Mouse (Mus musculus) forebrain, embryonic 10.5 days (tissue): ENCODE data around the gene Fzd2. TPM values are rescaled to one million over a fixed set of nuclear protein-coding genes. Genes with fewer than 3 reads are reported as not detected.

Source experiments
- DNase-seq: peaks from one replicate; pipeline ENCODE4 v3.0.0-alpha.2; 2017; ENCODE audit warnings: low spot score; ENCODE audit errors: extremely low spot score
- H3K27ac ChIP-seq: fragments of 300-500 bp; sonication (generic); 2 replicates; pipeline ENCODE4 v1.5.1; 2016; ENCODE audit warnings: mild to moderate bottlenecking
- H3K27me3 ChIP-seq: fragments of 300-500 bp; sonication (generic); 2 replicates; pipeline ENCODE4 v1.6.1; 2016; ENCODE audit warnings: mild to moderate bottlenecking; ENCODE audit not compliant: poor library complexity, severe bottlenecking
- H3K36me3 ChIP-seq: fragments of 300-500 bp; sonication (generic); replicated peaks from 2 replicates; pipeline ENCODE4 v1.6.1; 2016; ENCODE audit warnings: mild to moderate bottlenecking, moderate library complexity
- H3K4me1 ChIP-seq: fragments of 300-500 bp; sonication (generic); 2 replicates; pipeline ENCODE4 v1.6.1; 2016
- H3K4me3 ChIP-seq: fragments of 300-500 bp; sonication (generic); 2 replicates; pipeline ENCODE4 v1.5.1; 2016; ENCODE audit warnings: mild to moderate bottlenecking, moderate library complexity
- H3K9me3 ChIP-seq: fragments of 300-500 bp; sonication (generic); 2 replicates; pipeline ENCODE4 v1.6.1; 2016; ENCODE audit warnings: mild to moderate bottlenecking, moderate library complexity
- WGBS: fragments of 180-500 bp; shearing (Covaris S2); methylation state at CpG from one replicate; pipeline ENCODE4 v1.1.7; 2016; 5-methylcytosine and 5-hydroxymethylcytosine counted together
- polyA plus RNA-seq: library from polyadenylated mRNA; unstranded; fragments of >200 nt; fragmentation: Nextera tagmentation; extraction: Ambion mirVana; gene quantifications from 2 replicates; pipeline ENCODE4 v1.2.1, GENCODE M21; 2016

Gene Fzd2
- polyA plus RNA-seq, 1 experiment from 2014 or later: 39.2 TPM

DNA sequence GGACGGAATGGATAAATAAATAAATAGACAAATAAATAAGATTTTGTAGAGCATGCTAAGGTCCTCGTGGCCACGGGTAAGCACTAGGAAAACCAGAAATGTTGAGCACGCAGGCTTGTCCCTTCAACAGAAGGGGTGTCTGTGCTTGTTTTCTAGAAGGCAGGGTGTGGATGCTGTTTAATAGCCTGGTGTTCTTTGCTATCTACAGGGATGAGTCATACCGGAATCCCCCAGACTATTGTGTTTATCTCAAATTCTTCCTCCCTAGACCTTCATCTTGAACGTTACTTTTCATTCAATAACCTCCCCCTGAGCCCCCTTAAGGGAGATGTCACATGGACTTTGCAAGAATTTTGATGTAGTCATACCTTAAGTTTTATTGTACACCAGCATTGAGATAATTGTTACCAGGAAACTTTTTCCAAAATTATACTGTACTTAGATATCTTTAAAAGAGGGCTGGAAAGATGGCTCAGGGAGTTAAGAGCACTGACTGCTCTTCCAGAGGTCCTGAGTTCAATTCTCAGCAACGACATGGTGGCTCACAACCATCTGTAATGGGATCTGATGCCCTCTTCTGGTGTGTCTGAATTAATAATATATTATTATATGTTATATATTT, 35.3 kb upstream of the Fzd2 start:
- no peak for DNase-seq
- no peaks in the 10 kb centered on the region for H3K27me3 ChIP-seq
- H3K4me1 ChIP-seq: peaks cover 6% of the 10 kb centered on the region
- H3K4me3 ChIP-seq: no peak overlapping the region
- 88% methylated on average over 7 of the region's 7 CpGs for WGBS
- H3K36me3 ChIP-seq: no peaks in the 10 kb centered on the region
- H3K27ac ChIP-seq: no peak overlapping the region
- no peaks in the 10 kb centered on the region for H3K9me3 ChIP-seq

DNA sequence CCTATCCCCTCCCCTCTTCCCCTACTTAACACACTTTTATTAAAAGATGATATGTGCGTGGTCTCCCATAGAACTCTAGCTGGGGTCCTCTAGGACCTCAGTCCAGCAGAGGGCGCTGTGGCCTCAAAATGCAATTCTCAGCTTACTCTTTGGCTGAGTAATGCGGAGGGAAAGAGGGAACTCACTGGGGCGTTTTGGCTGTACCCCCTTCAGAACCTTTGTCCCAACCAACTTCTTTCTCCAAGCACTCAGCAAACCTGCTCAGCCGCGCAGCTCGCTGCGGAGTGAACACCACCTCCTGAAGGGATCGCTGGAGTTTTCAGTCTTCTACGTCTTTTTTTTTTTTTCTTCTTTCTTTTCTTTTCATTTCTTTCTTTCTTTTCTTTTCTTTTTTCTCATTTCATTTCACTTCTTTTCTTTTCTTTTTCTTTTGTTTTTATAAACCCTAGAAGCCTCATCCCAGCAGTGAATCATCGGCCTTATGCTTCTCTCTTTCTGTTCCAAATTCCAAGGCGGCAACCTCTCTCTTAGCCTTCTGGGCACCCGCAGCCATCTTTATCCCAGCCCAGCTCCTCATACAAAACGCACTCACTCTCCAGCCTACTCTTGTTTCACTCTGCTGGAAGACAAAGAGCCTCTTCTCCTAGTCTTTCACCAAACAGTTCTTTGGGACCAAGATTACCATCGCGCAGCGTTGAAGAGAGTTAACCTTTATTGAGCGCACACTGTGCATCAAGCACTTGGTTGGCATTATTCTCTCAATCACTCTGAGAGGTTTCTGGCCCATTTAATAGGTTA, 31.1 kb upstream of the Fzd2 start:
- H3K4me3 ChIP-seq: peak overlapping the region; percentile 47
- WGBS: 5% methylated on average over 18 of the region's 18 CpGs
- H3K9me3 ChIP-seq: no peaks in the 10 kb centered on the region
- no peaks in the 10 kb centered on the region for H3K36me3 ChIP-seq
- H3K4me1 ChIP-seq: peaks cover 28% of the 10 kb centered on the region
- H3K27me3 ChIP-seq: 0 out of 2 replicates have a peak, but pooled peaks cover 5% of the 10 kb centered on the region
- peak; percentile 92 for DNase-seq
- peak overlapping the region; percentile 88 for H3K27ac ChIP-seq

DNA sequence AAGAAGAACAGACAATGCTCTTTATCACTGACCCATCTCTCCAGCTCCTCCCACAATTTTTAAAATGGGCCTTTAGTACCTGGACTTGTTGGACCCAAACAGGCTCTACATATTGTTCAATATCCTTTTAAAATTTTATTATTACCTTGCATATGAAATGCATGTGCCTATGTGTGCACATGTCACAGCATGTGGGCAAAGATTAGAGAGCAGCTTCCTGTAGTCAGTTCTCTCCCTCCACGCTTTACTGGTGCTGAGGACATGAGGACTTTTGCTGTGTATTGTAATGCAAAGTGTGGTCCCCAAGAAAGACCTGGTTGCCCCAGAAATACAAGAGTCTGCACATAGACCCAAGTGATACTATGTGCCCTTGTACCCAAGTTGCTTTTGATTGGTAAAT, 29.2 kb upstream of the Fzd2 start:
- Histone ChIP-seq H3K36me3 (no peaks in the 10 kb centered on the region), H3K27ac (no peak overlapping the region), H3K4me3 (no peak overlapping the region), H3K9me3 (no peaks in the 10 kb centered on the region), H3K4me1 (peaks cover 48% of the 10 kb centered on the region), H3K27me3 (0 out of 2 replicates have a peak, but pooled peaks cover 5% of the 10 kb centered on the region)
- no peak for DNase-seq
- WGBS: 63% methylated on average over 1 of the region's 1 CpGs

DNA sequence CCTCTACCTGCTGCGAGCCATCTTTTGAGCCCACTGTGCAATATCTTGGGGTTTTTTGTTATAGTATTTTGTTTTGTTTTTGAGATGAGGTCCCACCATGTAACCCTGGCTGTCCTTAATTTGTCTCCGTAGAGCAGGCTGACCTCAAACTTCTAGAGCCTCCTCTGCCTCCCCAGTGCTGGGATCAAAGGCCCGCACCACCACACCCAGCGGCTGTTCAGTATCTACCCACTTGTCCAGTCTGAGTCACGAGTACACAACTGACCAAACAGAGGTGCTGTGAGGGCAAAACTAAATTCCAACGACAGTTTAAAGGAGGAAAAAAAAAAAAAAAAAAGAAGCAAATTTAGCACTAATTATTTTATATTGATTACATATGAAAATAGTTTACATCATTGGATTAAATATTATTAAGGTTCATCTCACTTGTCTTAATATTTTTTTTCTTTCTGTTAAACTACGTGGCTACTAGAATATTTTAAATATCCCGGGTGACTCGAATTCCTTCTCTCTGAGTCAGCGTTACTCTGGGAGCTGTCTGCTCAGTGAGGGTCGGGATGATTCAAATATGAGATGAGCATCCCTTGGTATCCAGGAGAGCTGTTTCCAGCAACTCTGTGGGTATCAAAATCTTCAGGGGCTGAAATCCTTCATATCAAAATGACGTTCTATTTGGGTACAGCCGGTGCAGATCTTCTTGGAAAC, 28.0 kb upstream of the Fzd2 start:
- H3K27ac ChIP-seq: no peak overlapping the region
- DNase-seq: no peak
- WGBS: 78% methylated on average over 13 of the region's 13 CpGs
- H3K9me3 ChIP-seq: no peaks in the 10 kb centered on the region
- no peak overlapping the region for H3K4me3 ChIP-seq
- H3K27me3 ChIP-seq: 0 out of 2 replicates have a peak, but pooled peaks cover 13% of the 10 kb centered on the region
- no peaks in the 10 kb centered on the region for H3K36me3 ChIP-seq
- peaks cover 60% of the 10 kb centered on the region for H3K4me1 ChIP-seq

DNA sequence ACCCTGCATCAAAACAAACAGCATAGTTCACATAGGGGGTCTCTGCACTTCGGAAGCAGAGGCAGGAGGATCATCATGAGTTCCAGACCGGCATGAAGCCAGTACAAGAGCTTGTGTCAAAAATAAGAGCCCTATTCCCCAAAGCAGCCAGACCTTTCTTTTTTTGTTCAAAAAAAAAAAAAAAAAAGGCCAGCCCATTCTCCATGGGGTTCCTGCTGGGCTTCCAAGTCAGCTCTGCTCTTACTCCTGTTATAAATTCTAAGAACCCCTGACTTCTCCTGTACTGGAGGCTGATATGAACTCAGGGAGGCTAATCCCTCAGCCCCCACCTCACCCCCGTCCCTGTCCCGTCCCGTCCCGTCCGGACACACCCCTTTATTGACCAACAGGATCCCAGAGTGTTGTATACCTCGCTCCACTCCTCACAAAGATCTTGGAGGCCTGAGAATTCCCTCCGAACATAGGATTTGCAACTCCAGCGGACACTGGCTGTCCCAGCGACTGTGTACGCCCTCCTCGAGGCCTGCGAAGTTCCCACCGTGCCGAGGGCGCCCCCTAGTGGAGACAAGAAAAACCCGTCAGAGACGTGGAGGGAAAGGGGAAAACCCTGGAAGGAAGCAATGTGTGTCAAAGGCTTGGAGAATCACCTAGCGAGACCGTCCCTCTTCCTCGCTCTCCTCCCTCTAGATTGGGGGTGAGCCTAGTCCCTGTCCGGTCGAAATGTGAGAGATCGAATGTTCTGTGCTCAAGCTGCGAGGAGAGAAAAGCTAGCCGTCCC, 25.7 kb upstream of the Fzd2 start:
- peaks cover 29% of the 10 kb centered on the region for H3K27me3 ChIP-seq
- H3K27ac ChIP-seq: peak overlapping the region; percentile 93
- peaks cover 74% of the 10 kb centered on the region for H3K4me1 ChIP-seq
- DNase-seq: peak; percentile 91
- no peaks in the 10 kb centered on the region for H3K9me3 ChIP-seq
- H3K36me3 ChIP-seq: no peaks in the 10 kb centered on the region
- 5% methylated on average over 27 of the region's 27 CpGs for WGBS
- peak overlapping the region; percentile 41 for H3K4me3 ChIP-seq

DNA sequence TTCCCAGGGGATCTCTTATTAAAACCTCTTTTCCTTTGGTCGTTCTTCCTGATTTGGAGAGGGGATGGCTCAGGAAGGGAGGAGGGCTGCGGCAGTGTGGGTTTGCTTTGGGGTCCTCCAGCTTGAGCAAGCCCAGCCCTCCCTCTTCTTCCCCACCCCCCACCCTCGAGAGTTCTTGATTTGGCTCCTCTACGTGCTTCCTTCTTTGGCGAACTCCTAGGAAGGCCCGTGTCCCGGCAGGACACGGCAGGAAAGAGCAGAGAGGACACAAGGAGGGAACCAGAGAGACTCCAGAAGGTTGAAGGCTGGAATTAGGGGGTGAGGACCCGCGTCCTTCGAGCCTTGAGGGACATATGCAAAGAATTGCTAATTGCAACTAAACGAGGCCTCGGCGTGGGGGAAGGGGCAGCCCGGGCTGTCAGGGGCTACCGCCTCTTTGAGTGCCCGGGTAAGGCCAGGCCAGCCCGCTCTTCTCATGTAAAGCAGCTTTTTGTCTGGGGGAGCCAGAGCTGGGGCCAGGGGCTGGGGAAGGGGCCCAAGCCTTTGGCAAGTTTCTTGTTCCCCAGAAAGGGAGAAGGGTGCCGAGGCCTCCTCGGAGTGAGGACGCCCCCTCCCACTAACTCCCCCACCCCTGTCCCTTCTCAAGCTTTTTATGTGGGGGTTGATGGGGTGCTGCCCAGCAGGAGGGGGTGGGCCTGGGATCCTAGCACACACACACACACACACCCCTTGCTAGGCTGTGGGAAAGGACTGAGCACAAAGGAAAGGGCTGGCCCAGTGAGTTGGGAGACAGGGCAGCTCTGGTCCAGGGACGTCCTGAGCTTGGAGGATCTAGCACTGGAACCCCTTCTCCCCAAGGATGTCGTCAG, 24.8 kb upstream of the Fzd2 start, which contains the start of gene Gm11627:
Gm11627 (minus strand) TSS at position 297 of the 869 bp plus-strand sequence.
- peak; percentile 84 for DNase-seq
- WGBS: 3% methylated on average over 23 of the region's 23 CpGs
- Histone ChIP-seq H3K27me3 (peaks cover 29% of the 10 kb centered on the region), H3K4me1 (peaks cover 73% of the 10 kb centered on the region), H3K36me3 (no peaks in the 10 kb centered on the region), H3K4me3 (peak within 1 kb of the TSS; percentile 41), H3K27ac (peak within 1 kb of the TSS; percentile 93), H3K9me3 (no peaks in the 10 kb centered on the region)

DNA sequence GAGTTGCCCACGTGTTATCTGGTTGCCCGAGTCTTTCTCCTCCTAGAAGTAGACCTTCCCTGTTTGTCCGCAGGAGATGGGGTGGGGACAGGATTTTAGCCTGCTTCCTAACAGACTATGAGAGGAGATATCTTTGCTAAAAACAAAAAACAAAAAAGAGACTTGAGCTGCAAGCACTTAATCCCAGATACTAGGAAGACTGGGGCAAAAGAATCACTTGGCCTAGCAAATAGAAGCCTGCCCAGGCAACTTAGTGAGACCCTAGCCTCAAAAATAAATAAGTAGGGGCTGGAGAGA, 24.2 kb upstream of the Fzd2 start:
- H3K4me1 ChIP-seq: peaks cover 72% of the 10 kb centered on the region
- H3K9me3 ChIP-seq: no peaks in the 10 kb centered on the region
- no peak for DNase-seq
- H3K36me3 ChIP-seq: no peaks in the 10 kb centered on the region
- 18% methylated on average over 3 of the region's 3 CpGs for WGBS
- H3K27ac ChIP-seq: peak overlapping the region; percentile 93
- peaks cover 29% of the 10 kb centered on the region for H3K27me3 ChIP-seq
- H3K4me3 ChIP-seq: peak overlapping the region; percentile 41

DNA sequence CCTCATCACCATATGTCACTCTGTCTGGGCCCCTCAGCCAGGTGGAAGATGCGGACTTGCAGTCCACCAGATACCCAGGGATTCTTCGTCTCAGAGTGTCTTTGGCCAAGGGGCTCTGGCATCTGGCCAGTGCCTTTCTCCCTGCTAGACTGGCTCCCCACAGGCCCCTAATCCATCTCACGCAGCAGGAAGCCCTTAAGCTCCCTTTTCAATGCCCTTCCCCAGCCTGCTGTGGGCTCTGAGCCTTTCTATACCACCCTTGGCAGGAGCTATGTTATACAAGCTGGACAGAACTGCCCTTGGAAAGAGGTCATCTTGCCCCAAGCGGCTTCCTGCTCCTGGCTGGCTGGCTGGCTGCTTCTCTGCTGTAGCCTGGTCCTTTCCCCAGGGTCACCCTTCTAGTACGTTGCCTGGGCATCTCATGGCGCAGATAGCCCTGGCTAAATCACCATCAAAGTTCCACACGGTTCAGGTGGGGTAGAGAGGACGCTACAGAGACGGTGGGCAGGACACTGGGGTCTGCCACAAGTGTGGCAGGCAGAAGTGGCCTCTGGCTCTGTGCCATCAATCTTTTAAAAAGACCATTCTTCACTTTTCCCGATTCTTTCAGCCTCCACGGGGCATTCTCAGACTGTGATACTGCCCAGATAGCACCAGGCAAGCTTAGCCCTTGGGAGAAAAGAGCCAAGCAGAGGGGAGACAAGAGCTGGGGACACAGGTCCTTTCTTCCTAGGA, 22.7 kb upstream of the Fzd2 start:
- Histone ChIP-seq H3K27me3 (peaks cover 29% of the 10 kb centered on the region), H3K4me1 (peaks cover 65% of the 10 kb centered on the region), H3K27ac (peak overlapping the region; percentile 93), H3K9me3 (peaks cover 5% of the 10 kb centered on the region; the same call in 1 of the 2 replicates), H3K4me3 (peak overlapping the region; percentile 2; the same call in 1 of the 2 replicates), H3K36me3 (no peaks in the 10 kb centered on the region)
- 7% methylated on average over 11 of the region's 11 CpGs for WGBS
- DNase-seq: peak; percentile 37

DNA sequence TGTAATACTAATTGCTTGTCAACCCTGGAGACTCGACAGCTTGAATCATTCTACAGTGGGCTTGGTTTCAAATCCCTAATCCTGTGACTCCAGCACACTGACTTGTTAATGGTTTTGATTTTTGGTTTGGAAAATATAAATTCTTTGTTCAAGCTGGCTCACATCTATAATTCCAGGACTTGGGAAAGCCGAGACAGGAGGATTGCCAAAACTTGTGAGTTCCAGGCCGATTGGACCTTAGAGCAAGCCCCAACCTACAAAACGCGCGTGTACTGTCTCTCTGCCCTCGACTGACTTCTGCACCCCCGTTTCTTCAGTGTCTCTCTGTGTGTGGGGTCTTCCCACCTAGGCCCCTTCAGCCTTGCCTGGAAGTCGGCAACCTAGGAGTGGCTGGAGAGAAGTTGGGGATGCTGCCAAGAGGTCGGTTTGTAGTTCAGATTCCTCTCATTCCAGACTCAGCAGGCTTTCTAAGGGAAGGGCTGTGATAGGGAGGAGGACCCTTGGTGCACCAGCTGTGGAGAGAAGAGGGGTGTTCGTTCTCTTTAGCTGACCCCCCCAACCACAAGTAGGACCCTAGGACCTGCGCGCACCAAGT, 22.1 kb upstream of the Fzd2 start:
- Histone ChIP-seq H3K36me3 (no peaks in the 10 kb centered on the region), H3K9me3 (peaks cover 9% of the 10 kb centered on the region; the same call in 1 of the 2 replicates), H3K27me3 (peaks cover 29% of the 10 kb centered on the region), H3K27ac (peak overlapping the region; percentile 93), H3K4me1 (peaks cover 60% of the 10 kb centered on the region), H3K4me3 (peak overlapping the region; percentile 19)
- peak; percentile 21 for DNase-seq
- 15% methylated on average over 13 of the region's 13 CpGs for WGBS

DNA sequence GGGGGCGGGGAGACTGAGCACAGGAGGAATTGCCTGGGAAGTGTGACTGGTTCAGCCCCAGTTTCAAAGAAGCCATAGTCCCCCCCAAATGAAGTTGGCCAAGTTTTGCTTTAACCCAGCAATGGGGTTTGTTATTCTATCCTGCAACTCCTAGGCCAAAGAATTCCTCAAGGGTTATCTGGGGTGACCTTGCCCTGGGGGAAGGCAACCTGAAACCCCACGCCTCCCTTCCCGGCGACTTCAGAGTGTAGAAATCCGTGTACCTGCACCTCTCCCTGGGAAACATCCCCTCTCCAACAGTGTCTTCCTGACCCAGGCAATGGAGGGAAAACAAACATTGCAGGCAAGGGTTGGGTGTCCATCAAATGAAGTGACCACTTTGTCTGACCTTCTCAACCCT, 21.5 kb upstream of the Fzd2 start:
- Histone ChIP-seq H3K4me3 (peak overlapping the region; percentile 19), H3K36me3 (no peaks in the 10 kb centered on the region), H3K27me3 (peaks cover 25% of the 10 kb centered on the region), H3K27ac (peak overlapping the region; percentile 93), H3K4me1 (peaks cover 56% of the 10 kb centered on the region), H3K9me3 (peaks cover 9% of the 10 kb centered on the region; the same call in 1 of the 2 replicates)
- no peak for DNase-seq
- WGBS: 16% methylated on average over 5 of the region's 5 CpGs
